Mouse (Mus musculus) B cell, adult 2 months (primary cell): ENCODE results near the gene Chrm4.

ENCODE experiments used
- DNase-seq, 2 experiments: peaks; one replicate each; pipeline ENCODE4 v3.0.0; 2022

Chrm4 gene

GRCm38 (mm10) chr2:91922586-91923414 is 4.2 kb upstream of the Chrm4 start:
- DNase-seq, result peak in 1 of 2 experiments; percentile 27

- peak; percentile 73 for DNase-seq
Measured at GRCm38 (mm10) chr2:91923415-91924337, 3.4 kb upstream of the Chrm4 start.

- DNase-seq, result no peak
Measured at GRCm38 (mm10) chr2:91924726-91925125, 2.3 kb upstream of the Chrm4 start.

GRCm38 (mm10) chr2:91925442-91925841 is 1.6 kb upstream of the Chrm4 start:
- DNase-seq, result no peak

GRCm38 (mm10) chr2:91927826-91928533 is 931 bp downstream of the Chrm4 start:
- DNase-seq, result peak; percentile 87 to 88

- DNase-seq, result no peak
Measured at GRCm38 (mm10) chr2:91928534-91929350, 1.7 kb downstream of the Chrm4 start.

- no peak for DNase-seq
Measured at GRCm38 (mm10) chr2:91929455-91929854, 2.4 kb downstream of the Chrm4 start.

- peak; percentile 62 for DNase-seq
Measured at GRCm38 (mm10) chr2:91929936-91930335, 2.9 kb downstream of the Chrm4 start.

GRCm38 (mm10) chr2:91930761-91931291 is 3.8 kb downstream of the Chrm4 start:
- no peak for DNase-seq

- DNase-seq, result no peak
Measured at GRCm38 (mm10) chr2:91931328-91932159, 4.5 kb downstream of the Chrm4 start.

- no peak for DNase-seq
Measured at GRCm38 (mm10) chr2:91932160-91932711, 5.2 kb downstream of the Chrm4 start, which contains the start of gene Mdk. Mdk (minus strand) TSS chr2:91932297.

- DNase-seq, result no peak
Measured at GRCm38 (mm10) chr2:91932737-91933350, 5.8 kb downstream of the Chrm4 start.

GRCm38 (mm10) chr2:91933471-91933870 is 6.4 kb downstream of the Chrm4 start:
- DNase-seq, result no peak

GRCm38 (mm10) chr2:91934016-91934415 is 7.0 kb downstream of the Chrm4 start:
- DNase-seq, result no peak

GRCm38 (mm10) chr2:91934826-91935525 is 7.9 kb downstream of the Chrm4 start:
- no peak for DNase-seq

GRCm38 (mm10) chr2:91936154-91936553 is 9.1 kb downstream of the Chrm4 start:
- DNase-seq, result no peak

- no peak for DNase-seq
Measured at GRCm38 (mm10) chr2:91939303-91939935, 12.4 kb downstream of the Chrm4 start.

GRCm38 (mm10) chr2:91942356-91942755 is 15.3 kb downstream of the Chrm4 start:
- no peak for DNase-seq
